Mouse (Mus musculus) cerebellum, adult 2 months (tissue): Measurements from ENCODE around the gene Smarcc2.

ENCODE experiments used
- CTCF ChIP-seq: fragments of 200-500 bp; IDR thresholded peaks from 2 replicates; pipeline ENCODE4 v1.5.1; 2011; ENCODE audit warnings: low read depth, mild to moderate bottlenecking, control low read depth, low read length, moderate library complexity, borderline replicate concordance; ENCODE audit not compliant: insufficient read depth
- POLR2A ChIP-seq: fragments of 200-500 bp; IDR thresholded peaks from 2 replicates; pipeline ENCODE4 v1.6.1; 2011; ENCODE audit warnings: low read length, control low read depth, borderline replicate concordance; ENCODE audit not compliant: insufficient read depth

GRCm38 (mm10) chr10:128518833-128519232 is 59.8 kb downstream of the Smarcc2 start:
- TF ChIP-seq CTCF = peak; percentile 77
- TF ChIP-seq POLR2A = no peak
